Mouse (Mus musculus): ENCODE data around the gene Chn1. TPM values are rescaled to one million over a fixed set of nuclear protein-coding genes. Genes with fewer than 3 reads are reported as not detected.
"Not testable (repeated sequence)": the region's sequence is repeated elsewhere in the genome, so short reads cannot be mapped to it uniquely, and the experiment has no call there.

The Chn1 gene
- polyA plus RNA-seq (2015; fragmentation: Nextera tagmentation; extraction: Ambion mirVana), result 84.1 and 87.2 TPM in 2 replicates

- peak; percentile 94 for ATAC-seq
- H3K4me1 ChIP-seq (ENCODE audit: control insufficient read depth, insufficient read depth, low read length), result peaks cover 35% of the 10 kb centered on the region
- H3K9me3 ChIP-seq (replicated peaks; ENCODE audit: control insufficient read depth, low read length, poor library complexity, severe bottlenecking), result no peaks in the 10 kb centered on the region
- WGBS, result under 1% methylated on average over 91 of the region's 131 CpGs
- H3K36me3 ChIP-seq (ENCODE audit: control insufficient read depth, insufficient read depth, low read length), result no peaks in the 10 kb centered on the region
- peak within 1 kb of the TSS; percentile 64 for H3K4me2 ChIP-seq (ENCODE audit: low read length)
- no peaks in the 10 kb centered on the region for H3K27me3 ChIP-seq (ENCODE audit: control insufficient read depth, insufficient read depth, low read depth, low read length)
- H3K4me3 ChIP-seq (ENCODE audit: low read depth, low read length), result peak within 1 kb of the TSS; percentile 86
- H3K9ac ChIP-seq (ENCODE audit: low read depth, low read length), result peak within 1 kb of the TSS; percentile 85
- H3K27ac ChIP-seq (ENCODE audit: low read length), result peak within 1 kb of the TSS; percentile 95
Observed at GRCm38 (mm10) chr2:73774786-73775682, at the start of gene Chn1. Gene Chn1, minus strand, starts transcription at chr2:73775346.

- H3K4me2 ChIP-seq (ENCODE audit: low read length), result no peak overlapping the region
- no peaks in the 10 kb centered on the region for H3K9me3 ChIP-seq (replicated peaks; ENCODE audit: control insufficient read depth, low read length, poor library complexity, severe bottlenecking)
- ATAC-seq, result no peak
- H3K4me1 ChIP-seq (ENCODE audit: control insufficient read depth, insufficient read depth, low read length), result no peaks in the 10 kb centered on the region
- no peak overlapping the region for H3K9ac ChIP-seq (ENCODE audit: low read depth, low read length)
- no peak overlapping the region for H3K4me3 ChIP-seq (ENCODE audit: low read depth, low read length)
- H3K27ac ChIP-seq (ENCODE audit: low read length), result no peak overlapping the region
- H3K27me3 ChIP-seq (ENCODE audit: control insufficient read depth, insufficient read depth, low read depth, low read length), result no peaks in the 10 kb centered on the region
- H3K36me3 ChIP-seq (ENCODE audit: control insufficient read depth, insufficient read depth, low read length), result peaks cover 7% of the 10 kb centered on the region; the same call in 1 of the 2 replicates
- 80% methylated on average over 4 of the region's 4 CpGs for WGBS
Observed at GRCm38 (mm10) chr2:73818742-73819141, 43.6 kb upstream of the Chn1 start.

GRCm38 (mm10) chr2:73807609-73808008 is 32.5 kb upstream of the Chn1 start:
- Histone ChIP-seq H3K27ac (ENCODE audit: low read length) (no peak overlapping the region), H3K27me3 (ENCODE audit: control insufficient read depth, insufficient read depth, low read depth, low read length) (no peaks in the 10 kb centered on the region), H3K4me2 (ENCODE audit: low read length) (no peak overlapping the region), H3K4me3 (ENCODE audit: low read depth, low read length) (no peak overlapping the region), H3K9me3 (replicated peaks; ENCODE audit: control insufficient read depth, low read length, poor library complexity, severe bottlenecking) (no peaks in the 10 kb centered on the region), H3K4me1 (ENCODE audit: control insufficient read depth, insufficient read depth, low read length) (no peaks in the 10 kb centered on the region), H3K36me3 (ENCODE audit: control insufficient read depth, insufficient read depth, low read length) (no peaks in the 10 kb centered on the region), H3K9ac (ENCODE audit: low read depth, low read length) (no peak overlapping the region)
- ATAC-seq, result no peak
- WGBS, result 90% methylated on average over 8 of the region's 8 CpGs

- not testable (repeated sequence) for H3K9ac ChIP-seq (ENCODE audit: low read depth, low read length); H3K4me3 ChIP-seq (ENCODE audit: low read depth, low read length); H3K4me1 ChIP-seq (ENCODE audit: control insufficient read depth, insufficient read depth, low read length); ATAC-seq; H3K9me3 ChIP-seq (replicated peaks; ENCODE audit: control insufficient read depth, low read length, poor library complexity, severe bottlenecking); H3K36me3 ChIP-seq (ENCODE audit: control insufficient read depth, insufficient read depth, low read length); H3K27ac ChIP-seq (ENCODE audit: low read length); H3K27me3 ChIP-seq (ENCODE audit: control insufficient read depth, insufficient read depth, low read depth, low read length); H3K4me2 ChIP-seq (ENCODE audit: low read length)
- WGBS, result 94% methylated on average over 9 of the region's 9 CpGs
Observed at GRCm38 (mm10) chr2:73800127-73800526, 25.0 kb upstream of the Chn1 start.

- no peak for ATAC-seq
- no peaks in the 10 kb centered on the region for H3K9me3 ChIP-seq (replicated peaks; ENCODE audit: control insufficient read depth, low read length, poor library complexity, severe bottlenecking)
- H3K4me1 ChIP-seq (ENCODE audit: control insufficient read depth, insufficient read depth, low read length), result no peaks in the 10 kb centered on the region
- 78% methylated on average over 5 of the region's 5 CpGs for WGBS
- H3K4me3 ChIP-seq (ENCODE audit: low read depth, low read length), result no peak overlapping the region
- H3K27me3 ChIP-seq (ENCODE audit: control insufficient read depth, insufficient read depth, low read depth, low read length), result no peaks in the 10 kb centered on the region; the same call in 1 of the 2 replicates
- H3K9ac ChIP-seq (ENCODE audit: low read depth, low read length), result no peak overlapping the region
- H3K27ac ChIP-seq (ENCODE audit: low read length), result no peak overlapping the region
- no peak overlapping the region for H3K4me2 ChIP-seq (ENCODE audit: low read length)
- no peaks in the 10 kb centered on the region for H3K36me3 ChIP-seq (ENCODE audit: control insufficient read depth, insufficient read depth, low read length)
Observed at GRCm38 (mm10) chr2:73798786-73799185, 23.6 kb upstream of the Chn1 start.

GRCm38 (mm10) chr2:73798136-73798535 is 23.0 kb upstream of the Chn1 start:
- ATAC-seq, result no peak
- no peak overlapping the region for H3K4me3 ChIP-seq (ENCODE audit: low read depth, low read length)
- no peak overlapping the region for H3K27ac ChIP-seq (ENCODE audit: low read length)

GRCm38 (mm10) chr2:73791846-73792630 is 16.9 kb upstream of the Chn1 start:
- H3K4me3 ChIP-seq (ENCODE audit: low read depth, low read length), result no peak overlapping the region
- no peaks in the 10 kb centered on the region for H3K4me1 ChIP-seq (ENCODE audit: control insufficient read depth, insufficient read depth, low read length)
- H3K4me2 ChIP-seq (ENCODE audit: low read length), result no peak overlapping the region
- ATAC-seq, result no peak
- no peaks in the 10 kb centered on the region for H3K36me3 ChIP-seq (ENCODE audit: control insufficient read depth, insufficient read depth, low read length)
- no peaks in the 10 kb centered on the region; the same call in 1 of the 2 replicates for H3K27me3 ChIP-seq (ENCODE audit: control insufficient read depth, insufficient read depth, low read depth, low read length)
- 57% methylated on average over 19 of the region's 19 CpGs for WGBS
- no peaks in the 10 kb centered on the region for H3K9me3 ChIP-seq (replicated peaks; ENCODE audit: control insufficient read depth, low read length, poor library complexity, severe bottlenecking)
- no peak overlapping the region for H3K27ac ChIP-seq (ENCODE audit: low read length)
- H3K9ac ChIP-seq (ENCODE audit: low read depth, low read length), result no peak overlapping the region

More at GRCm38 (mm10) chr2:73798136-73798535, 23.0 kb upstream of the Chn1 start:
- WGBS, result 42% methylated on average over 4 of the region's 4 CpGs
- H3K9ac ChIP-seq (ENCODE audit: low read depth, low read length), result no peak overlapping the region
- H3K4me2 ChIP-seq (ENCODE audit: low read length), result no peak overlapping the region
- H3K9me3 ChIP-seq (replicated peaks; ENCODE audit: control insufficient read depth, low read length, poor library complexity, severe bottlenecking), result no peaks in the 10 kb centered on the region
- H3K36me3 ChIP-seq (ENCODE audit: control insufficient read depth, insufficient read depth, low read length), result no peaks in the 10 kb centered on the region
- H3K4me1 ChIP-seq (ENCODE audit: control insufficient read depth, insufficient read depth, low read length), result no peaks in the 10 kb centered on the region
- H3K27me3 ChIP-seq (ENCODE audit: control insufficient read depth, insufficient read depth, low read depth, low read length), result no peaks in the 10 kb centered on the region; the same call in 1 of the 2 replicates

GRCm38 (mm10) chr2:73790332-73790731 is 15.2 kb upstream of the Chn1 start:
- Histone ChIP-seq H3K4me2 (ENCODE audit: low read length) (no peak overlapping the region), H3K4me1 (ENCODE audit: control insufficient read depth, insufficient read depth, low read length) (no peaks in the 10 kb centered on the region), H3K27me3 (ENCODE audit: control insufficient read depth, insufficient read depth, low read depth, low read length) (no peaks in the 10 kb centered on the region), H3K36me3 (ENCODE audit: control insufficient read depth, insufficient read depth, low read length) (no peaks in the 10 kb centered on the region), H3K9ac (ENCODE audit: low read depth, low read length) (no peak overlapping the region), H3K4me3 (ENCODE audit: low read depth, low read length) (no peak overlapping the region), H3K9me3 (replicated peaks; ENCODE audit: control insufficient read depth, low read length, poor library complexity, severe bottlenecking) (no peaks in the 10 kb centered on the region), H3K27ac (ENCODE audit: low read length) (no peak overlapping the region)
- ATAC-seq, result peak; percentile 56; the same call in 1 of the 2 replicates
- 70% methylated on average over 2 of the region's 2 CpGs for WGBS

- Histone ChIP-seq H3K9me3 (replicated peaks; ENCODE audit: control insufficient read depth, low read length, poor library complexity, severe bottlenecking) (no peaks in the 10 kb centered on the region), H3K9ac (ENCODE audit: low read depth, low read length) (no peak overlapping the region), H3K4me1 (ENCODE audit: control insufficient read depth, insufficient read depth, low read length) (no peaks in the 10 kb centered on the region), H3K36me3 (ENCODE audit: control insufficient read depth, insufficient read depth, low read length) (no peaks in the 10 kb centered on the region), H3K27me3 (ENCODE audit: control insufficient read depth, insufficient read depth, low read depth, low read length) (no peaks in the 10 kb centered on the region), H3K27ac (ENCODE audit: low read length) (no peak overlapping the region), H3K4me2 (ENCODE audit: low read length) (no peak overlapping the region), H3K4me3 (ENCODE audit: low read depth, low read length) (no peak overlapping the region)
- WGBS, result 79% methylated on average over 6 of the region's 6 CpGs
- no peak for ATAC-seq
Observed at GRCm38 (mm10) chr2:73788395-73788794, 13.2 kb upstream of the Chn1 start.

All from midbrain, embryonic 16.5 days (tissue).